Mouse (Mus musculus): ENCODE results near the gene Tmem120b.

The Tmem120b gene

GRCm38 (mm10) chr5:123068115-123068514 is at the start of gene Tmem120b:
Tmem120b (plus strand) TSS chr5:123068415.
- DNase-seq = no peak

GRCm38 (mm10) chr5:123019336-123020016 is 48.7 kb upstream of the Tmem120b start:
- DNase-seq = no peak

- DNase-seq = no peak
Observed at GRCm38 (mm10) chr5:123020426-123020825, 47.8 kb upstream of the Tmem120b start.

GRCm38 (mm10) chr5:123021438-123021837 is 46.8 kb upstream of the Tmem120b start:
- DNase-seq = no peak

- no peak for DNase-seq
Observed at GRCm38 (mm10) chr5:123023049-123023448, 45.2 kb upstream of the Tmem120b start.

GRCm38 (mm10) chr5:123024312-123024711 is 43.9 kb upstream of the Tmem120b start:
- DNase-seq = no peak

GRCm38 (mm10) chr5:123024965-123025573 is 43.1 kb upstream of the Tmem120b start:
- DNase-seq = no peak

- no peak for DNase-seq
Observed at GRCm38 (mm10) chr5:123026414-123026813, 41.8 kb upstream of the Tmem120b start.

- no peak for DNase-seq
Observed at GRCm38 (mm10) chr5:123027436-123027835, 40.8 kb upstream of the Tmem120b start.

- no peak for DNase-seq
Observed at GRCm38 (mm10) chr5:123029729-123030128, 38.5 kb upstream of the Tmem120b start.

GRCm38 (mm10) chr5:123031312-123031711 is 36.9 kb upstream of the Tmem120b start:
- no peak for DNase-seq

- no peak for DNase-seq
Observed at GRCm38 (mm10) chr5:123033646-123034160, 34.5 kb upstream of the Tmem120b start.

GRCm38 (mm10) chr5:123035089-123035488 is 33.1 kb upstream of the Tmem120b start:
- no peak for DNase-seq

- no peak for DNase-seq
Observed at GRCm38 (mm10) chr5:123035564-123035963, 32.7 kb upstream of the Tmem120b start.

GRCm38 (mm10) chr5:123038115-123038514 is 30.1 kb upstream of the Tmem120b start:
- DNase-seq = no peak

- peak; percentile 68 for DNase-seq
Observed at GRCm38 (mm10) chr5:123039120-123039752, 29.0 kb upstream of the Tmem120b start.

- DNase-seq = no peak
Observed at GRCm38 (mm10) chr5:123040796-123041195, 27.4 kb upstream of the Tmem120b start.

- peak; percentile 44 for DNase-seq
Observed at GRCm38 (mm10) chr5:123043856-123044255, 24.4 kb upstream of the Tmem120b start.

GRCm38 (mm10) chr5:123045561-123046295 is 22.5 kb upstream of the Tmem120b start:
- DNase-seq = peak; percentile 86

GRCm38 (mm10) chr5:123046916-123047315 is 21.3 kb upstream of the Tmem120b start, which contains the start of gene Morn3:
Morn3 (minus strand) TSS chr5:123047016.
- DNase-seq = no peak

- DNase-seq = peak; percentile 86
Observed at GRCm38 (mm10) chr5:123049271-123049670, 18.9 kb upstream of the Tmem120b start.

GRCm38 (mm10) chr5:123050918-123051317 is 17.3 kb upstream of the Tmem120b start:
- no peak for DNase-seq

- DNase-seq = no peak
Observed at GRCm38 (mm10) chr5:123051736-123052135, 16.5 kb upstream of the Tmem120b start.
